Mouse (Mus musculus): Measurements from ENCODE around the gene Nfyb.

DNA sequence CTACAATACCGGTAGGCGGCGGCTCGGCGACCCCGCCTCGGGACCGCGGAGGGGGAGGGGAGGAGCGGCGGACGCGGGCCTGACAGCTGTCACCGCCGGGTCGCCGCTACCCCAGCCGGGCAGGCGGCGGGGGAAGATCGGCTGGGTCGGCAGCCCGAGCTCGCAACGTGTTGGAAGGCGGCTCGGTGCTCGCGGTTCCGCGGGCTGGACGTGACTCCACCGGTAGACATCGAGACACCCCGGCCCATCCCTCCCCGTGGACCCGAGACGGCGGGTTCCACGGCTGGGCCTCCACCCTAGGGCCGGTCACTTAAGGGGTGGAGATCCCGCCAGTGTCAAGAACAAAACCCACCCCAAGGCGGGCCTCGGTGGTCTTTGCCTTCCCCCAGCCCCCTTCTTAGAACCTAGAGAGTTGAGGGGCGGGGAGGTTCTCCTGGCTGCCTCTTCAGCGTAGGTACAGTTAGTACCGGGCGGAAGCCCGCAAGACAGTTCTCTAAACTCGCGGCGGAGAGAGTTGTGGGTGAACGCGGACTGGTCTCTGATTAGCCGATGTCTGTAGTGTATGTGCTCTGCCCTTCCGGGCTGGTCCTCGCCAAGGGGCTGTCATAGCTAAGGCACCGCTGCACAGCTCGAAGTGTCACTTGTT, 64.5 kb downstream of the Nfyb start:
- TF ChIP-seq GATA1 (IDR thresholded peaks at IDR 0.05; ENCODE audit: low read length): no peak
- TF ChIP-seq TAL1 (IDR thresholded peaks at IDR 0.05; ENCODE audit: low read length): no peak
